In the genomic region with DNA sequence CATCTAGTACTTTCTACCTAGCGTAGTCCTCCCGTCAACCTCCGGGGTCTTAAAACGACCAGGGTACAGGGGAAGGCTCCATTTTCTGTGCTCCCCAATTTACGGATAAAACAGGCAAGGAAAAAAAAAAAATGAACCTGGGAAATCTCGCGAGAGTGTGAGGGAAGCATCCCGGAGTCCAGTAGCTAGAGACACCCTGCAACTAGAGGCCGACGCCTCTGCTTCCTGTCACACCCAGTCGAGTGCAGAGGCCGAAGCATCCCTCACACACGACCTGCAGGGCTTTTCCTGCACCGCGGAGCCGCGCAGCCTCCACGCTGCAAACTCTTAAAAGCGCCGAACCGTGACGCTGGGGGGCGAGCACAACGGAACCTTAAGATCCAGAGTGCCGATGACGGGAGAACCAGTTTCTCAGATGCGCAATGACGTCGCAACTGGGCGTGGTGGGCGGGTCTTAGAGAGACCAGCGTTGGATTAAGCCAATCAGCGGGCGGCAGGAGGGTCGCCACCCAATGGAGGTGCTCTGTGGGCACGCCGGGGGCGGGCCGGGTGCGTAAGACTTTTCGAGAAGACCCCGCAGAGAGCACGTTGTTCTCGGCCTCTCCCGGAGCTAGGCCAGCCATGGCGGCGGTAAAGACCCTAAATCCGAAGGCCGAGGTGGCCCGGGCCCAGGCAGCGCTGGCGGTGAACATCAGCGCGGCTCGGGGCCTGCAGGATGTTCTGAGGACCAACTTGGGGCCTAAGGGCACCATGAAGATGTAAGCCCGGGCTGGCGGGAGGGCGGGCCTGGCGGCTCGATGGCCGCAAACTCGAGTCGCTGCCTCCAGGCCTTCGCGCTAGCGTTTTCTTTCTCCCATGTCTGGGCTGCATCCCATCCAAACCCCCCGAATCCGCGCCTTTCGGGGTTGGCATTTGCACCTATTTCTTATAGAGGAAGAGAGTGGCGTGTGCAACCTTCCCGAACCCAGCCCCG, we compare ENCODE assay signal across 7 mouse cellular contexts. TPM values are rescaled to one million over a fixed set of nuclear protein-coding genes. Genes with fewer than 3 reads are reported as not detected.
DNase-seq lines count a peak whose midpoint lies in the region; ATAC-seq lines count a peak whose summit lies in the region.

A gene (minus strand): TSS at position 632 of the 973 bp plus-strand sequence.

- peak; percentile 98 for DNase-seq in adrenal gland, postnatal 14 days
- DNase-seq in embryonic facial prominence, embryonic 11.5 days (ENCODE audit: low spot score), result peak; percentile 100
- DNase-seq in kidney, adult 11 months, result peak; percentile 97
- peak; percentile 99 for DNase-seq in limb, embryonic 10.5 days (ENCODE audit: low spot score)
- DNase-seq in spleen, adult 12 weeks (ENCODE audit: low spot score), result peak; percentile 97

- H3K36me3 ChIP-seq in embryonic facial prominence, embryonic 11.5 days (replicated peaks; ENCODE audit: control insufficient read depth, insufficient read depth, low read depth, low read length), result peaks cover 17% of the 10 kb centered on the region
- H3K36me3 ChIP-seq in limb, embryonic 10.5 days, result peaks cover 37% of the 10 kb centered on the region
- H3K36me3 ChIP-seq in midbrain, embryonic 13.5 days, result peaks cover 32% of the 10 kb centered on the region

- ATAC-seq in embryonic facial prominence, embryonic 11.5 days (replicated peaks; ENCODE audit: insufficient number of reproducible peaks, low FRiP score, low TSS enrichment, low read depth), result peak; percentile 98
- peak; percentile 91 for ATAC-seq in granulocyte monocyte progenitor cell, adult 5-6 weeks (replicated peaks; ENCODE audit: poor library complexity, severe bottlenecking)
- ATAC-seq in midbrain, embryonic 13.5 days, result peak; percentile 99

- no peaks in the 10 kb centered on the region for H3K27me3 ChIP-seq in embryonic facial prominence, embryonic 11.5 days (ENCODE audit: control insufficient read depth, insufficient read depth, low read length)
- H3K27me3 ChIP-seq in limb, embryonic 10.5 days (ENCODE audit: low read depth, poor library complexity, severe bottlenecking), result no peaks in the 10 kb centered on the region
- H3K27me3 ChIP-seq in midbrain, embryonic 13.5 days, result no peaks in the 10 kb centered on the region

- WGBS in embryonic facial prominence, embryonic 11.5 days, result under 1% methylated on average over 73 of the region's 73 CpGs
- under 1% methylated on average over 73 of the region's 73 CpGs for WGBS in limb, embryonic 10.5 days
- WGBS in midbrain, embryonic 13.5 days, result under 1% methylated on average over 73 of the region's 73 CpGs

- peak within 1 kb of the TSS; percentile 72 for H3K4me2 ChIP-seq in embryonic facial prominence, embryonic 11.5 days (ENCODE audit: low read depth, low read length)
- peak within 1 kb of the TSS; percentile 91 for H3K4me2 ChIP-seq in midbrain, embryonic 13.5 days (replicated peaks)

- H3K4me1 ChIP-seq in embryonic facial prominence, embryonic 11.5 days (ENCODE audit: control insufficient read depth, insufficient read depth, low read length), result no peaks in the 10 kb centered on the region; the same call in 1 of the 2 replicates
- peaks cover 18% of the 10 kb centered on the region for H3K4me1 ChIP-seq in limb, embryonic 10.5 days
- peaks cover 30% of the 10 kb centered on the region for H3K4me1 ChIP-seq in midbrain, embryonic 13.5 days (replicated peaks)

- H3K4me3 ChIP-seq in embryonic facial prominence, embryonic 11.5 days (ENCODE audit: low read depth, low read length), result peak within 1 kb of the TSS; percentile 71
- peak within 1 kb of the TSS; percentile 98 for H3K4me3 ChIP-seq in limb, embryonic 10.5 days
- peak within 1 kb of the TSS; percentile 96 for H3K4me3 ChIP-seq in midbrain, embryonic 13.5 days (replicated peaks)

- no peaks in the 10 kb centered on the region for H3K9me3 ChIP-seq in embryonic facial prominence, embryonic 11.5 days (replicated peaks; ENCODE audit: control insufficient read depth, low read length)
- no peaks in the 10 kb centered on the region for H3K9me3 ChIP-seq in limb, embryonic 10.5 days (replicated peaks)
- H3K9me3 ChIP-seq in midbrain, embryonic 13.5 days, result no peaks in the 10 kb centered on the region

- H3K9ac ChIP-seq in embryonic facial prominence, embryonic 11.5 days (replicated peaks; ENCODE audit: low read length), result peak within 1 kb of the TSS; percentile 98
- H3K9ac ChIP-seq in midbrain, embryonic 13.5 days (replicated peaks), result peak within 1 kb of the TSS; percentile 96

- H3K27ac ChIP-seq in embryonic facial prominence, embryonic 11.5 days (replicated peaks; ENCODE audit: low read depth, low read length), result peak within 1 kb of the TSS; percentile 94
- H3K27ac ChIP-seq in limb, embryonic 10.5 days, result peak within 1 kb of the TSS; percentile 97
- H3K27ac ChIP-seq in midbrain, embryonic 13.5 days, result peak within 1 kb of the TSS; percentile 96

RNA-seq across cellular contexts. Expression of the gene that starts here (rescaled TPM):
- 25.3 and 26.7 TPM in 2 replicates for total RNA-seq in adrenal gland, postnatal 14 days (2021)
- 34.9 and 36.0 TPM in 2 replicates for polyA plus RNA-seq in embryonic facial prominence, embryonic 11.5 days (2014; fragmentation: Nextera tagmentation; extraction: Ambion mirVana)
- 23.5 and 34.6 TPM in 2 replicates for total RNA-seq in granulocyte monocyte progenitor cell, adult 5-6 weeks (2014; fragmentation: Nextera tagmentation)
- 20.5 and 21.4 TPM in 2 replicates for total RNA-seq in granulocyte monocyte progenitor cell, adult 5-6 weeks (2017)
- polyA plus RNA-seq in limb, embryonic 10.5 days (2016; fragmentation: Nextera tagmentation; extraction: Ambion mirVana), result 33.8 and 34.0 TPM in 2 replicates
- 35.7 and 37.4 TPM in 2 replicates for polyA plus RNA-seq in midbrain, embryonic 13.5 days (2015; fragmentation: Nextera tagmentation; extraction: Ambion mirVana)

Comparison
In these comparisons a context has a peak if more than half of its experiments do, and no peak if none do; other contexts are left out.
1. Peak in every context shown above with its lines: DNase-seq, ATAC-seq, H3K4me3 ChIP-seq and H3K27ac ChIP-seq.